Mouse (Mus musculus) adrenal gland, postnatal 4 days (tissue): ENCODE results near the gene Preb. TPM values are rescaled to one million over a fixed set of nuclear protein-coding genes. Genes with fewer than 3 reads are reported as not detected.
A peak's percentile ranks its signal among the peaks of the same experiment; 100 is the strongest.

ENCODE experiments used
- DNase-seq, 2 experiments: peaks; one replicate each; pipeline ENCODE4 v3.0.0; 2021 to 2022; ENCODE audit warnings: low spot score in 2 of 2, mixed read lengths in 2 of 2
- long read RNA-seq, 2 experiments: library from polyadenylated mRNA; stranded (forward); transcript quantifications; one replicate each; pipeline ENCODE4 v2.0.0; 2021
- total RNA-seq, 2 experiments: library from RNA; stranded (reverse); gene quantifications; 2 replicates each; pipeline ENCODE4 v1.2.3; 2021

The Preb gene
- 100 to 1,000 TPM; 131 to 135 TPM for total RNA-seq
- long read RNA-seq, experiment 1, full-length matches to known transcripts = 30 of 57 reads
- long read RNA-seq, experiment 1, partial matches to known transcripts = 5 of 57 reads
- long read RNA-seq, experiment 1, other reads (novel, unspliced or antisense) = 22 of 57 reads
- long read RNA-seq, experiment 2, full-length matches to known transcripts = 63 of 115 reads
- long read RNA-seq, experiment 2, partial matches to known transcripts = 7 of 115 reads
- long read RNA-seq, experiment 2, other reads (novel, unspliced or antisense) = 45 of 115 reads

DNA sequence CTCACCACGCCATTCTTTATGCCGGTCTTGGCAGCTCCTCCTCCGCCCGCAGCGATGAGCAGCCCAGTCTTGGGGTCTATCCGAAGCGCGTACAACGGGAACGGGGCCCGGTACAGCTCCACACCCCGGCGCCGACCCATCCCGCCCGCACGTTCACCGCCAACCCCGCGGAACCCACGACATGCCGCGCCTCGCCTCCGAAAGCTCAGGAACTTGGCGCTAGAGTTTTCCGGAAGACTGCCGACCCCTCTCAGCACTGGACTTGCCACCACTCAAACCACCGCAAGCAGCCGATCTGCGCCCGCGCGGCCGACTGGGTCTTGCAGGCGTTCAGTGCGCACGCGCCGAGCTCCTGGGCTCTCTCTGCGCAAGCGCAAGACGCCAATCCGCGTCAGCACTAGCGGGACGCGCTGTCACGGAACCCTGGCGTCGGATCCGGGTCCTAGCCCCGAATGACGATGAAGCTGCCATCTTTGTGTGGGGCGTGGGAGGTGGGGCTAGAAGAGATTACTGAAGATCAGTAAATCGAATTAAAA is at the start of gene Preb:
Gene Preb, minus strand, starts transcription at position 396 of the 536 bp plus-strand sequence.
- peak; percentile 96 to 97 for DNase-seq

- DNase-seq = peak; percentile 76 to 82
Measured at GRCm38 (mm10) chr5:31004184-31004583, 44.0 kb upstream of the Preb start.

DNA sequence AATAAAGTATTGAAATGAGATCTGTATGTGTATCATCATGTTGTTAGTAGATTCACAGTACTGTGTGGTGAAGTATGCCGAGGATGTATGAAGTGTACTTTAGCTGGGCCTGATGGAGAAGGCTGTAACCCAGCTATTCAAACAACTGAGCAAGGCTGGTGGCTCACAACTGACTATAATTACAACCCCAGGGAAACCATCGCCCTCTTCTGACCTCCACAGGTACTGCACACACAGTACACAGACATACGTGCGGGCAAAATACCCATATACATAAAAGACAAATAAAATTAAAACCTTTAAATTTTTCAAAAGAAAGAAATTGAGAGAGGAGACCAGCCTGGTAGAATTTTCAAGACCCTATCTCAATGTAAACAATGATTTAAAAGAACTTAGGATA is 41.4 kb upstream of the Preb start:
- DNase-seq = no peak

- no peak for DNase-seq
Measured at GRCm38 (mm10) chr5:31000993-31001392, 40.8 kb upstream of the Preb start.

GRCm38 (mm10) chr5:31000122-31000521 is 40.0 kb upstream of the Preb start:
- DNase-seq = no peak

- DNase-seq = no peak
Measured at GRCm38 (mm10) chr5:30999324-30999723, 39.2 kb upstream of the Preb start.

DNA sequence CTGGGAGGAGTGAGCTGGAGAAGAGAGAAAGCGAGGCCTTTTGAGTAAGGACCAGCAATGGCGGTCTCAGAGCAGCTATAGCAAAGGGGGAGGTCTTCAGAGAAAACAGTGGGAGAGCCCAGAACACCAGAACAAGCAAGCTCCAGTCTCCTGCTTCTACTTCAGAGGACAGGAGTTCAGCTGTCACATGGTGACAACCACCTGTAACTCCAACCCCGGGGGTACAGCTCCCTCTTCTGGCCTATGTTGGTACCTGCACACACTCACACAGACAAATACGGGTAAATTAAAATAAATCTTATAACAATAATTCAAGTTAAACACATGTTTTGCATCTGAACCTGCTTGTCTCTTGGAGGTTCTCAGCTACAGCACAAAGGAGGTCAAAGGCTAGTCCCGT is 38.1 kb upstream of the Preb start:
- DNase-seq = peak in 1 of 2 experiments; percentile 18

DNA sequence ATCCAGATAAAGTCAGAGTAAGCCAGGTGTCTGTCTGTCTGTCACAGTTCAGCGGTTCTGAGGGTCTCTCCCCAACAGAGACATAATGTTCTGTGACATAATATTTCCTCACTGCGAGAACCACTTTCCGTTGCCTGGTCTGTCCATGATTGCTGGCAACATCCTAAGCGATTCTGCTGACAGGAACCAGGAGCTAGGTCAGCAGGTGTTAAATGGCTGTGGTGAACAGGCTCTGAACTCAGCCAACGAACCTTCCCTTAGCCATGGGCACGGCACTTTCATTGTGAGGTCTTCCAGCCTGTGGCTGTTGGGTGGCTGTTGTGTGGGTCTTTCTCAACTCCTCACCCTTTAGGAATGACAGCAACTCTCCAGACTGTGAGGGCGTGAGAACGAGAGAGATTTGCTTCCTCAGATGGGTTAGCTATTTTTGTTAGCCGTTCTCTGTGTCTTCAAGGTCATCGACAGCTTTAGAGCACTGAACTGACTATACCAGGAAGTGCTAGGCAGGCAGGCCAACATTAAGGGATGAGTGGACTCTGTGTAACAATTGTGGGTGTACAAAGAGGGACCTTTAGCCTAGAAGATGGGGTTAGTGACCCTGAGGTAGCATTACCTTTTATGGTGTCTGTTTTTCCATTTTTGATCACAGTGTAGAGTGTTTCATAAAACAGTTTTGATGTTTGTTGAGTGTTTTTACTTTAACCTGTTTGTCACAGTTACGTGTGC is 34.9 kb upstream of the Preb start:
- no peak for DNase-seq

GRCm38 (mm10) chr5:30994074-30994473 is 33.9 kb upstream of the Preb start:
- DNase-seq = no peak

DNA sequence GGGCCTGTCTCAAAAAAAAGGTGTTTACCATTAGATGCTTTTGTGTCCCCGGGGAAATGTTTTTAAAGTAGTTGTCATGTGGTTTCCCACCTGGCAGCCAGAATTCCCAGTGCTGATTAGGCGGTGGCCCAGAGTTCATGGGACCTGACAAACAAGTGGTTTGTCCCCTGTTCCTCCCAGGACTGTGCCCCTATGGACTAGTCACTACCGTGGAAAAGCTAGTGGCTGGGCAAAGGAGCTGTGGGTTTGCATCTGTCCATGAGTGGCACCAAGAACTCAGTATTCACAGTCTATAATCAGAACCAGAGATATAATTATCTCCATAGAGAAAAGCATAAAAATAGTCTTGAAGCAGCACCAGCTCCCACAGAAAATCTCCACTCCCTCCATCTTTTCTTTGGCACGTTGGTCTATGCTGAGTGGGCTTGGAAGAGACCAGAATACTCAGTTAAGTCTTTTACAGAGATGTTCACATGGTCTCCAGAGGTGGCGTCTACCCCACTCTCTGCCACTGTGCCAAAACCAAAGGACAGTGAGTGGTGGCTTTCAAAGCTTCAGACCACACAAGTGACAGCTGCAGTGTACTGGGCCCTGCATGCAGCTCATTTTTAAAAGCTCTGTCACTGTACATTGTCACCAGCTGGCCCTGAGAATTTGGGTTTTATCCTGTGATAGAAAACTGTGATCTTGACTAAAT is 33.0 kb upstream of the Preb start:
- DNase-seq = no peak

DNA sequence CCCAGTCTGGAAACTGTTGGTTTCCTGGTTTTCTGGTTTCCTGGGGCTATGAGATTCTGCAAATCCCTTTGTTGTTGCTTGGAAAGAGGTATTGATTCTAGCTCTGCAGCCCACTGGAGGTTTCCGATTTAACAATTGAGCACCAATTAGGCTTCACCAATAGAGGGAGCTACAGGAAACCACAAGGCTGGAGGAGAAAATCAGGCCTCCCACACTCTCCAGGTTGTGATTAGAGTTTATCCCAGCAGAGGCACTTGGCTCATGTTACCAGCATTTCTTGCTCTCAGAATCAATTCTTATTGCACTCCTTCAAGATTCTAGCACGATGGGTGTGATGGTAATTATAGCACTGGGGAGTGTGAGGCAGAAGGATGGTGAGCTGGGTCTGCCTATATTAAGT is 22.2 kb upstream of the Preb start:
- no peak for DNase-seq

GRCm38 (mm10) chr5:30974870-30975656 is 14.9 kb upstream of the Preb start:
- no peak for DNase-seq

DNA sequence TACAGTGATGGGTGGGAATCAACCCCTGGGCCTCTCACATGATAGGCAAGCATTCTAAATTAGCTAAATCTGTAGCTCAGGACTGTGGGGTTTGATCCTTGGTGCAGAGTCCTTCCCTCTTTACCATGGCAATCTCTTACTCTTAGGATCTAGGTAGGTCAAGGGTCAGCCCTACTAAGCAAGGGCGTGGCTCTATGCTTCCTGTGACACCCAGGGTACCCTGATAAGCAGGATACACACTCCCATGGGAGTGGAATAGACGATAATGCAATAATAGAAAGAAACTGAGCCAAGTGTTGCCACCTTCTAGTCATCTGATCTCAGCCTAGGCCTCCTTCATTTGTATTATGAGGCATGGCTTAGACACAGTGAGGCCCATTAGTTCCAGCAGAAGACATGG is 9.3 kb upstream of the Preb start:
- DNase-seq = no peak

DNA sequence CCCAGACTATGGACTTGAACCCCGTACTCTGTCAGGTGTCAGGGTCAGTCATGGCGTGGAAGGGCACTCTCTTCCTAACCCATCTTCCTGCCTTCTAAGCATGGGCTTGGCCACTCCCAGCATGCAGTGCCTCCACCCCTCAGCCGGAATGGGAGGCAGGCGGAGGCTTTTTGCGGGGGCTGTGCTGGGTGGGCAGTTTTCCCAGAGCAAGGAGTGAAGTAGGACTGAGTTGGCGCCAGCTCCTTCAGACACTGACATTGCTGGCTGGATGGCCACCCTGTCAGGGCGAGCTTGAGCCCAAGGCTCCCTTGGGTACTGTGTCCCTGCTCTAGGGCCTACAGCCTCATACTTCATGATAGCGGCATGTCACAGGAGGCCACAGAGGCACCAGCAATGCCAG is 8.3 kb upstream of the Preb start, which contains the start of gene Tcf23:
Gene Tcf23, plus strand, starts transcription at position 247 of the 400 bp plus-strand sequence.
- no peak for DNase-seq

- no peak for DNase-seq
Measured at GRCm38 (mm10) chr5:30966189-30966588, 6.0 kb upstream of the Preb start.

DNA sequence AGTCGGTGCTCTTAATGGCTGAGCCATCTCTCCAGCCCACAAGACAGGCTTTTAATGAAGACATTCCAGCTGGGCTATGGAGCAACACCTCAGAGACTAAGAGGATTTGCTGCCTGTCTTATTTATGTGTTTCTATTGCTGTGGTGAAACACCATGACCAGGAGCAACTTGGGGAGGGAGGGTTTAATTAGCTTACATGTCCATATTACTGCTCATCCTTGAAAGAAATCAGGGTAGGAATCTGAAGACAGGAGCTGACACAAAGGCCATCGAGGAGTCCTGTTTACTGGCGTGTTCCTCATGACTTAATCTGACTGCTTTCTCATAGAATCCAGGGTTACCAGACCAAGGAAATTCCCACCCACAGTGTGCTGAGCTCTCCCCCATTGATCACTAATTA is 3.8 kb upstream of the Preb start:
- no peak for DNase-seq

DNA sequence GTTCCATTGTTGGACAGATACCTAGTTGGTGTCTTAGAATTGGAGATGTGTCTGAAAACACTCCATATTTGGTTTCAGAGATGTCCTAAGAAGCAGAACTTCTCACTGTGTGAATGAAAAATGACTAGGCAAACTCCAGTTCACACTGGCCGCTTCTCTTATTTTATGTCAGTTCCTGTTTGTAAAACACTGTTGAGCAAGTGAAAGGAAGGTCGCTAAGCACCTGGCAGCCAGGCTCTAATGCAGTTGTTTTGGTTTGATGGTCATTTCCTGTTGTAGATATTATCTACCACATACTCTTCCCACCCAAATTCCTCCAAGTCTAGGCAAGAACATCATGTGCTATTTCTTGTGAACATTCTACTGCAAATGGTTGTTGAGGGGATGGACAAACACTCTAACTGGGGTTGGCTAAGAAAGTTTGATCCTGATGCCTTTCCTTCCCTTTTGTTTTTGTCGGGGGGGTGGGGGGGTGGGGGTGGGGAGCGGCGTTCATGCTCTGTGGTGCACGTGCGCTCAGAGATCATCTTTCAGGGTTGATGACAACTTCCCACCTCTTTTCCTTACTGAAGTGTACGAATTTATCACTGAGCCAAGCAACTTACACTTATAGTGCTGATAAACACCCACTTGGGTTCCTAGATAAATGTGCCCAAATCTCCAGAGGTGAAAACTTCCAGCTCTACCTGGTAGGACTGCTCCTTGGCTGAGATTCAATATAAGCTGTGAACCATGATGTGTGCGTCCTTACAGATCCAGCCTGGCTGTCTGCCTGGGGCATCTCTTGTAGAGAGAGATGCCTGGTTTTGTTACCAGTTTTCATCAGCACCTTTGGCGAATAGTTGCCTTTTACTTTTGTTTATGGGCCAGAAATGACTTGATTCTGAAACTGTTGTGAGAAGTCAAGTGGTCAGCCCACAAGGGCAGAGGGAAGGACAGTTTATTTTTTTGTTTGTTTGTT is 1.7 kb upstream of the Preb start:
- DNase-seq = no peak

DNA sequence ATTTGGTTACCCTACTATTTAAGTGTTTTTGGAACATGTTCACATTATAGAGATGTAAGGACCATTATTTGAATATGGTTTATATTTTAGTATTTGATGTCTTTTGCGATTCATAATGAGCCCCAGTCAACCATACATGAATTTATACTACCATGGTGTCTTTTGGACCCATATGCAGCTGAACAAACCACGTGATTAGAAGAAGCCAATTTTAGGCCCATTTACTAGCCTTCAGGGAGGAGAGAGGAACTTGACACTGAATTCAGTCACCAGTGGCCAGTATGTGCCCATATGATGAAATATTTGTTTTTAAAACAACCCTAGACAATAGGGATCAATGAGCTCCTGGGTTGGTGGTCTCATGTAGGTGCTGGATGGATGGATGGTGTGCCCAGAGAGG is 653 bp upstream of the Preb start:
- DNase-seq = no peak

GRCm38 (mm10) chr5:30959198-30959854 is 835 bp downstream of the Preb start:
- no peak for DNase-seq
